Mouse (Mus musculus) T-helper 2 cell (primary cell): ENCODE measurements around the gene Exo5.

Source experiments
- in situ Hi-C: fragments of 300-600 bp; cut with MboI, MseI; formaldehyde crosslinking; loops from one replicate; pipeline ENCODE4 v1.15.1; 2025; ENCODE audit warnings: high pct_unique_total_duplicates

Exo5 gene

GRCm38 (mm10) chr4:120909558-120910150, 15.2 kb downstream of the Exo5 start:
- in situ Hi-C loops, result loop anchor here (10.0 kb wide), 1 partner anchor 225 kb away; no protein-coding TSS in a partner anchor

GRCm38 (mm10) chr4:120905644-120906043, 19.2 kb downstream of the Exo5 start:
- in situ Hi-C loops, result no loop called here

- in situ Hi-C loops, result no loop called here
Observed at GRCm38 (mm10) chr4:120904533-120904932, 20.3 kb downstream of the Exo5 start.

GRCm38 (mm10) chr4:120895810-120896584, 28.8 kb downstream of the Exo5 start:
- in situ Hi-C loops, result no loop called here

- in situ Hi-C loops, result no loop called here
Observed at GRCm38 (mm10) chr4:120895226-120895625, 29.6 kb downstream of the Exo5 start.

GRCm38 (mm10) chr4:120894584-120894983, 30.2 kb downstream of the Exo5 start:
- in situ Hi-C loops, result no loop called here

- in situ Hi-C loops, result no loop called here
Observed at GRCm38 (mm10) chr4:120893656-120894401, 31.0 kb downstream of the Exo5 start.

GRCm38 (mm10) chr4:120892516-120892915, 32.3 kb downstream of the Exo5 start:
- in situ Hi-C loops, result no loop called here

GRCm38 (mm10) chr4:120891960-120892359, 32.9 kb downstream of the Exo5 start:
- in situ Hi-C loops, result no loop called here

- in situ Hi-C loops, result no loop called here
Observed at GRCm38 (mm10) chr4:120890754-120891440, 33.9 kb downstream of the Exo5 start.

GRCm38 (mm10) chr4:120888884-120889283, 35.9 kb downstream of the Exo5 start:
- in situ Hi-C loops, result loop anchor here (10.0 kb wide), 1 partner anchor 294 kb away; no protein-coding TSS in a partner anchor

GRCm38 (mm10) chr4:120887381-120888112, 37.3 kb downstream of the Exo5 start:
- in situ Hi-C loops, result loop anchor here (10.0 kb wide), 1 partner anchor 293 kb away; no protein-coding TSS in a partner anchor

- in situ Hi-C loops, result loop anchor here (10.0 kb wide), 1 partner anchor 292 kb away; no protein-coding TSS in a partner anchor
Observed at GRCm38 (mm10) chr4:120886811-120887210, 38.0 kb downstream of the Exo5 start.

- in situ Hi-C loops, result loop anchor here (10.0 kb wide), 1 partner anchor 291 kb away; no protein-coding TSS in a partner anchor
Observed at GRCm38 (mm10) chr4:120886131-120886530, 38.7 kb downstream of the Exo5 start.

GRCm38 (mm10) chr4:120885208-120886120, 39.4 kb downstream of the Exo5 start:
- in situ Hi-C loops, result loop anchor here (10.0 kb wide), 1 partner anchor 291 kb away; no protein-coding TSS in a partner anchor

GRCm38 (mm10) chr4:120882002-120882625, 42.7 kb downstream of the Exo5 start:
- in situ Hi-C loops, result loop anchor here (10.0 kb wide), 1 partner anchor 287 kb away; no protein-coding TSS in a partner anchor

- in situ Hi-C loops, result loop anchor here (10.0 kb wide), 1 partner anchor 286 kb away; no protein-coding TSS in a partner anchor
Observed at GRCm38 (mm10) chr4:120880731-120881432, 43.9 kb downstream of the Exo5 start.

GRCm38 (mm10) chr4:120879386-120879785, 45.4 kb downstream of the Exo5 start:
- in situ Hi-C loops, result no loop called here
